Mouse (Mus musculus) neural tube, embryonic 15.5 days (tissue): ENCODE measurements at regions not wholly inside any gene's neighbourhood (a gene's known extent, or its start where the extent isn't known, plus 50 kb on each side); places are given as distances from the start of the nearest gene placed in this dataset.
"Not testable (repeated sequence)": the region's sequence is repeated elsewhere in the genome, so short reads cannot be mapped to it uniquely, and the experiment has no call there.

Source experiments
- ATAC-seq: fragments of 200-750 bp; cut with Nextera tagmentation; 2 replicates; pipeline ENCODE4 v1.8.0; 2017; ENCODE audit warnings: mild to moderate bottlenecking, moderate TSS enrichment, moderate library complexity; ENCODE audit not compliant: low FRiP score
- H3K27ac ChIP-seq: fragments of 300-500 bp; sonication (generic); replicated peaks from 2 replicates; pipeline ENCODE4 v1.5.1; 2015; ENCODE audit warnings: mild to moderate bottlenecking, inconsistent platforms
- H3K27me3 ChIP-seq: fragments of 300-500 bp; sonication (generic); replicated peaks from 2 replicates; pipeline ENCODE4 v1.6.1; 2015; ENCODE audit warnings: inconsistent platforms
- H3K36me3 ChIP-seq: fragments of 300-500 bp; sonication (generic); 2 replicates; pipeline ENCODE4 v1.6.1; 2015; ENCODE audit warnings: inconsistent platforms
- H3K4me1 ChIP-seq: fragments of 300-500 bp; sonication (generic); 2 replicates; pipeline ENCODE4 v1.6.1; 2015; ENCODE audit warnings: inconsistent platforms
- H3K4me2 ChIP-seq: fragments of 300-500 bp; sonication (generic); 2 replicates; pipeline ENCODE4 v1.6.1; 2015; ENCODE audit warnings: inconsistent platforms, mild to moderate bottlenecking, moderate library complexity
- H3K4me3 ChIP-seq: fragments of 300-500 bp; sonication (generic); replicated peaks from 2 replicates; pipeline ENCODE4 v1.5.1; 2015; ENCODE audit warnings: mild to moderate bottlenecking, inconsistent platforms
- H3K9ac ChIP-seq: fragments of 300-500 bp; sonication (generic); replicated peaks from 2 replicates; pipeline ENCODE4 v1.6.1; 2015; ENCODE audit warnings: mild to moderate bottlenecking, inconsistent platforms
- H3K9me3 ChIP-seq: fragments of 300-500 bp; sonication (generic); replicated peaks from 2 replicates; pipeline ENCODE4 v1.6.1; 2016; ENCODE audit warnings: inconsistent platforms
- WGBS: fragments of 180-500 bp; shearing (Covaris S2); methylation state at CpG from one replicate; pipeline ENCODE4 v1.1.7; 2015; ENCODE audit warnings: mixed read lengths; 5-methylcytosine and 5-hydroxymethylcytosine counted together

DNA sequence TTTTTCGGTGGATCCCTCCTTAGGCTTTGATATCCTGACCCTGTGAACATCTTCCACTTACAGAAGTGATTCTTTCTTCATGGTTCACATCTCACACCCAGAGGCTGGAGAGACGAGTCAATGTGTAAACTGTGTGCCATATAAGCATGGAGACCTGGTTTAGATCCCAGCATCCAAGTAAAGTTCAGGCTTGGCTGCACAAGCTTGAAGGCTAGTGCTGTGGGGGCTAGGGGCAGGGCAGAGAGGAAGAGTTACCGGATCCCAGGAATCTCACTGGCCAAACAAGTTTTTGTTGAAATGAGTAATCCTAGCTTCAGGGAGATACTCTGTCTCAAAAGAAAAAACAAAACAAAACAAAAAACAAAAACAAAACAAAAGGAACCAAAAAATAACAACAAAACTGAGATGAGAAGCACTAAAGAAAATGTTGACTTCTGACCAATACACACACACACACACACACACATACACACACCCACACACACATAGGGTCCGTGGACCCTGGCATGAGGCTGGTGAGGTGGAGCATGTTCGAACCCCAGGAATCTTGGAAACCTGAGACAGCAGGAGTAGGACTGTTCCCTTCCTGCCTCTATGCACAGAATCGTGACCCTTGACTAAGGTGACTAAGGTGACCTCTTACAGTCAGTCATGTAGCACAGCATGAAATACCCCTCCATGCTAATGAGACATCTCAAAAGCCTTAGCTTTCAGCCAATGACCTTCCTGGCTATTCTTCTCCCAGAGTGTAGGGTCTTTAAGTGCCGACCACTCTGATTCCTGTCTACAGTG is 55.2 kb downstream of the Gm12728 start:
- Histone ChIP-seq H3K4me2 (no peak overlapping the region), H3K27ac (no peak overlapping the region), H3K36me3 (no peaks in the 10 kb centered on the region), H3K4me1 (no peaks in the 10 kb centered on the region), H3K4me3 (no peak overlapping the region), H3K27me3 (no peaks in the 10 kb centered on the region), H3K9ac (no peak overlapping the region), H3K9me3 (no peaks in the 10 kb centered on the region)
- 86% methylated on average over 7 of the region's 7 CpGs for WGBS
- ATAC-seq, result no peak

DNA sequence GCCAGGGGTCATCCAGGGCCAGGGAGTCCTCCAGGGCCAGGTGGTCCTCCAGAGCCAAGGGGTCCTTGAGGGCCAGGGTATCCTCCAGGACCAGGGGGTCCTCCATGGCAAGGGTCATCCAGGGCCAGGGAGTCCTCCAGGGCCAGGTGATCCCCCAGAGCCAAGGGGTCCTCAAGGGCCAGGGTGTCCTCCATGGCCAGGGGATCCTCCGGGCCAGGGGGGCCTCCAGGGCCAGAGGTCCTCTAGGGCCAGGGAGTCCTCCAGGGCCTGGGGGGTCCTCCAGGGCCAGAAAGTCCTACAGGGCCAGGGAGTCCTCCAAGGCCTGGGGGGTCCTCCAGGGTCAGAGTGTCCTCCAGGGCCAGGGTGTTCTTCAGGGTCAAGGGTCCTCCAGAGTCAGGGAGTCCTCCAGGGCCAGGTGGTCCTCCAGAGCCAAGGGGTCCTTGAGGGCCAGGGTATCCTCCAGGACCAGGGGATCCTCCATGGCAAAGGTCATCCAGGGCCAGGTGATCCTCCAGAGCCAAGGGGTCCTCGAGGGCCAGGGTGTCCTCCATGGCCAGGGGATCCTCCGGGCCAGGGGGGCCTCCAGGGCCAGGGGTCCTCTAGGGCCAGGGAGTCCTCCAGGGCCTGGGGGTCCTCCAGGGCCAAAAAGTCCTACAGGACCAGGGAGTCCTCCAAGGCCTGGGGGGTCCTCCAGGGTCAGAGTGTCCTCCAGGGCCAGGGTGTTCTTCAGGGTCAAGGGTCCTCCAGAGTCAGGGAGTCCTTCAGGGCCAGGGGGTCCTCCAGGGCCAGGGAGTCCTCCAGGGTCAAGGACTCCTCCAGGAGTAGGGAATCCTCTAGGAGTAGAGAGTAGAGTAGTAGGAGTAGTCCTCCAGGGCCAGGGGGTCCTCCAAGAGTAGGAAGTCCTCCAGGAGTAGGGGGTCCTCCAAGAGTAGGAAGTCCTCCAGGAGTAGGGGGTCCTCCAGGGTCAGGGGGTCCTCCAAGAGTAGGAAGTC is 56.6 kb downstream of the Gm12728 start:
- not testable (repeated sequence) for H3K9me3 ChIP-seq, H3K27me3 ChIP-seq, H3K9ac ChIP-seq, H3K36me3 ChIP-seq, ATAC-seq, H3K4me2 ChIP-seq, H3K4me1 ChIP-seq, H3K4me3 ChIP-seq, H3K27ac ChIP-seq
- 98% methylated on average over 3 of the region's 3 CpGs for WGBS

DNA sequence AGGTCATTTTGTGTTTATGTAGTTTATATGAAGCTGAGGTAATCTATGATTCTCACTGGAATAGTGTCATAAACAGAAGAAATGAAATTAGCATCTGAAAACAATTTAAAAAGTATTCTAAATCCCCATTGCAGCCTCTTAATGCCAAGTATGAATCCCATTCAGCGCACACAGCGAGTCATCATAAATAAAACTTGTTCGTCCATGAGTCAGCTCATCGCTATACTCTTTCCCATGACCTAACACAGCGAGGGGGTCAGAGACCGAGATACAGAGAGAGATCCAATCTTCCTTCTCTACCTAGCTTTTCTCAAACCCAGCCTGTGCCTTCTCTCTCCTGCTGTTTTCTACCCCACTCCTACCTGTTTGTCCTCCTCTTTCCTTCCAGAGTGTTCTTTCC is 63.4 kb downstream of the Gm12728 start:
- no peaks in the 10 kb centered on the region for H3K9me3 ChIP-seq
- ATAC-seq, result no peak
- no peak overlapping the region for H3K27ac ChIP-seq
- H3K36me3 ChIP-seq, result no peaks in the 10 kb centered on the region
- H3K27me3 ChIP-seq, result no peaks in the 10 kb centered on the region
- no peaks in the 10 kb centered on the region for H3K4me1 ChIP-seq
- H3K9ac ChIP-seq, result no peak overlapping the region
- no peak overlapping the region for H3K4me3 ChIP-seq
- 82% methylated on average over 6 of the region's 6 CpGs for WGBS
- no peak overlapping the region for H3K4me2 ChIP-seq

DNA sequence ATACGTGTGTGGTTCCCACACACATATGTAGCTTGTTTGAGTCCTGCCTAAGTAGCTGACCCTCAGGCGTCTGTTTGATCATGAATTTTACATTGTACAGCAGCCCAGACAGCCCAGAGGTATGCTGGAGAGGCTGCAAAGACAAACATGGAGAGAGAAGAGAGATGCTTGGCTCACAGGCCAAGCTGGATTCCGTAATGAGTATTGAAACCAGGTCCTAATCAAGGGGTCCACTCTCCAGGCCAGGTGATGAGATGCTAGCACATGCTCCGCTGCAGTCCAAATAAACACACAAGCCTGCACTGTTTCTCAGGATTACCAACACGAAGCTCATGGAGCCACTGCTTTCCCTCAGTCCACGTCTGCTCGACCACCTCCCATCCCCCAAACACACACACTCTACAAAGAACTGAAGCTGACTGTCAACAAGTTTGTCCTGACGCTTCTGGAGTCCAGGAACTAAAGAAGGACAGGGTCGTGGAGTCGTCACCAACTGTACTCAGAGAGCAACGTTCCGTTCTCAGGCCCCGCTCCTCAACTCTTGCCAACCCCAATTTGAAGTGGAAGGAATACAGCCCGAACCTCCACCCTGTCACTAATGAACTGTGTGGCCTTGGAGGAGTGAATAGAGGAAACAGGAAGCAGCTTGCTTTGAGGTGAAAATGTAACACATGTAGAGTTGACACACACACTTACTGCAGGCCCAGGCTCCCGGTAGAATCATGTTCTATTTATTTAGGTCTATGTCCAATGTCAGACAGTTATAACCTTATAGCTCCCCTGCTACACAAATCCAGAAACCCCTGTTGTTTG is 69.6 kb downstream of the Gm12728 start:
- Histone ChIP-seq H3K4me3 (no peak overlapping the region), H3K27me3 (no peaks in the 10 kb centered on the region), H3K27ac (no peak overlapping the region), H3K9ac (no peak overlapping the region), H3K4me1 (no peaks in the 10 kb centered on the region), H3K36me3 (no peaks in the 10 kb centered on the region), H3K4me2 (no peak overlapping the region), H3K9me3 (no peaks in the 10 kb centered on the region)
- WGBS, result 92% methylated on average over 15 of the region's 15 CpGs
- ATAC-seq, result no peak

DNA sequence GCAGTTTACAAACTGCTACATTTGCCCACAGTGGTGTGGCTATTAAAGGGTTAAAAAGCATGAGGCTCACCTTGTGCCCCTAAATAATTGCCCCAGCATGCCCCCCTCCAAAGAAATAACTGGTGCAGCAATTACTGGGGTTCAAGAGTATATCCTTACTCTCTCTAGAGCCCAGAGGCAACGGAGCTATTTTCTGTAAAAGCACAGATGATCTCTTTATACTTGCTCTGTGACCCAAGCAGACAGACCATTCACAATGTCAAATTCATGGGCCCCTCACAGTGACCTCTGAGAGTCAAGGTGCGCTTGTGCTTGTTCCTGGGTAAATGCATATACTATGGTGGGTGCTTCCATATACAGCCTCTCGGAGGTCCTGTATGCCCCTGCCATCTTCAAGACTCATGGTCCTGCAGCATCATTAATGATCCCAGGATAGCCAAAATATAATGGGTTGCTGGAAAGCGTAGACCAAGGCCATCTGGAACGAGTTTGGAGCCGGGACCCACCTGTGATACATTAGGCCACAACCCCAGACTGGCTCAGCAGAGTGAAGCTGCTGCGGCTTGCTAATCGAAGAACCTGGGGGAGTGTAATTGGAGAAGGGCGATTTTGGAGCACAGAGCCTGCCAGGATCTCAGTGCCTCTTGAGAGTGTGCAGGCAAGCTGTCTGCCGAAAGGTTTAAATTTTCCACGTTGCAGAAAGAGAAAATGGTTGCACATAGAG is 71.4 kb downstream of the Gm12728 start:
- 78% methylated on average over 11 of the region's 11 CpGs for WGBS
- no peaks in the 10 kb centered on the region for H3K9me3 ChIP-seq
- H3K27me3 ChIP-seq, result no peaks in the 10 kb centered on the region
- no peaks in the 10 kb centered on the region for H3K4me1 ChIP-seq
- H3K4me2 ChIP-seq, result no peak overlapping the region
- no peak overlapping the region for H3K27ac ChIP-seq
- H3K36me3 ChIP-seq, result no peaks in the 10 kb centered on the region
- no peak overlapping the region for H3K9ac ChIP-seq
- no peak overlapping the region for H3K4me3 ChIP-seq
- no peak for ATAC-seq

DNA sequence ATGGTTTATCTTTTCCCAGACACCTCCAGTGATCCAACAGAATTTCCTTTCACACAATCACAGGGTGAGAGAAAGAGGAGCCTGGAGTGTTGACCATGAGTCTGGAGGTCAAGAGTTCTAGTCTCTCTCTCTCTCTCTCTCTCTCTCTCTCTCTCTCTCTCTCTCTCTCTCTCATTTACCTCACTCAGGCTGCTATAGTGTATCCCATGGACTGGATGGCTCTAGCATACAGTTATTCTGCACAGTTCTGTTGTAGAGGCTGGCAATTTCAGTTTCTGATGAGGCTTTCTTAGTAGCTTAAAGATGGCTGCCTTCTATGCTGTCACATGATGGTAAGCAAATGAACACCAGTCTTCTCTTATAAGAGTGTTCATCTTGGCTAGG is 72.0 kb downstream of the Gm12728 start:
- Histone ChIP-seq H3K4me2 (no peak overlapping the region), H3K4me1 (no peaks in the 10 kb centered on the region), H3K36me3 (no peaks in the 10 kb centered on the region), H3K9me3 (no peaks in the 10 kb centered on the region), H3K27me3 (no peaks in the 10 kb centered on the region), H3K4me3 (no peak overlapping the region), H3K9ac (no peak overlapping the region), H3K27ac (no peak overlapping the region)
- ATAC-seq, result no peak

DNA sequence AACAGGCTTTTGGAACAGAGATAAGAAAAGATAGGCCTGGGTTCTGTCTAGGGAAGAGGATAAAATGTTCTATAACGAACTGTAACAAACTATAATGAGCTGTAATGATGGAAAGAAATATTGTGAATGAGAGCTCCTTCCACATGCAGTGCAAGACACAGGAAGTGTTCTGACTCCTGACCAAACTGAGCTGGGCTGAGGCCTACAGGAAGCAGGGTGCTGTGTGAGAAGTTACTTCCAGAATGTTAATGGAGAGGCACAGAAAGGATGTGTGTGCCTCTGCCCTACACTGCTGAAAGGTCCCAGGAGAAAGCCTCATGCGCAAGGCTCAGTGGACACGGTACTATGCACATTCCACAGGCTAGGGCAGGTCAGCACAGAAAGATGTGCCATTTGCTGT is 80.8 kb downstream of the Gm12728 start:
- Histone ChIP-seq H3K9me3 (no peaks in the 10 kb centered on the region), H3K4me3 (no peak overlapping the region)
- no peak for ATAC-seq

DNA sequence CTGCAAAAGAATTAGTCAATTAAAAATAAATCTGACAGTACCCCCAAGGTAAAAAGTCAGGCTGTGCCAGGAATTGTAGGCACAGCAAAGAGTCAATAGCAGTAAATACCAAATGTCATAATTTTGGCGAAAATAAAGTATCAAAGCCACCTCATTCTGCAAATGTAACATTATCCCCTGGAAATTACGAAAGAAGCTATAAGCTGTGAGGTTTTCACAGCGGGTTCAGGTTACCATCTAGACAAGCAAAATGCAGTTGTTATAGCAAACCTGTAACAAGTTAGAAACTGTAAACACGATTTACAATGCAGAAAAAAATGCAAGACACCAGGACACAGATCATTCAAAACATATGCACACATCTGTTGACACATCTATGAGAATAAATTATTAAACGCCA is 87.6 kb downstream of the Gm12728 start:
- H3K9ac ChIP-seq, result no peak overlapping the region
- 87% methylated on average over 5 of the region's 5 CpGs for WGBS
- no peak for ATAC-seq
- H3K4me2 ChIP-seq, result no peak overlapping the region
- H3K27me3 ChIP-seq, result no peaks in the 10 kb centered on the region
- no peak overlapping the region for H3K27ac ChIP-seq
- no peaks in the 10 kb centered on the region for H3K36me3 ChIP-seq
- no peaks in the 10 kb centered on the region for H3K4me1 ChIP-seq
- no peaks in the 10 kb centered on the region for H3K9me3 ChIP-seq
- H3K4me3 ChIP-seq, result no peak overlapping the region

More for the DNA sequence above, 80.8 kb downstream of the Gm12728 start:
- H3K27ac ChIP-seq, result no peak overlapping the region
- whole genome bisulfite sequencing, result 83% methylated on average over 3 of the region's 3 CpGs
- H3K4me1 ChIP-seq, result no peaks in the 10 kb centered on the region
- no peaks in the 10 kb centered on the region for H3K27me3 ChIP-seq
- no peaks in the 10 kb centered on the region for H3K36me3 ChIP-seq
- no peak overlapping the region for H3K9ac ChIP-seq
- H3K4me2 ChIP-seq, result no peak overlapping the region

DNA sequence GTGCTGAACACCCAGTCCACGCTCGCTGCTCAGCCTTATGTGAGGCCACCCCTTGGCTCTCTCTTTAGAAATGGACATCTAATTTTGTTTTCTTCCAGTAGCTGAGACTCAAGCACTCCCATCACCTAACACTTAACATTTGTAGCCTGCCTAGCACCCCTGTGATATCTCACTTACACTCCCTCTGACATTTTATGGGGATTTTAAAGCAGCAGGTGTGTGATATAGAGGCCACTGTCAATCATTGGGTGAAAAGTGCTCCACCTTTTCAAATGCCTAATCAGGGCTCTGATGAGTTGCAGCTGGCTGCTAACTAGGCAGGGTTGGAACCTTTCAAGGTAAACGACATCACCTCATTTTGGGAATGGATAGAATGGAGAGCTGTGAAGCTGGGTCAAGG is 90.2 kb downstream of the Gm12728 start:
- no peaks in the 10 kb centered on the region for H3K9me3 ChIP-seq
- ATAC-seq, result no peak
- no peak overlapping the region for H3K9ac ChIP-seq
- no peak overlapping the region for H3K27ac ChIP-seq
- H3K4me1 ChIP-seq, result no peaks in the 10 kb centered on the region
- no peak overlapping the region for H3K4me3 ChIP-seq
- WGBS, result 82% methylated on average over 3 of the region's 3 CpGs
- H3K36me3 ChIP-seq, result no peaks in the 10 kb centered on the region
- no peak overlapping the region for H3K4me2 ChIP-seq
- H3K27me3 ChIP-seq, result no peaks in the 10 kb centered on the region

DNA sequence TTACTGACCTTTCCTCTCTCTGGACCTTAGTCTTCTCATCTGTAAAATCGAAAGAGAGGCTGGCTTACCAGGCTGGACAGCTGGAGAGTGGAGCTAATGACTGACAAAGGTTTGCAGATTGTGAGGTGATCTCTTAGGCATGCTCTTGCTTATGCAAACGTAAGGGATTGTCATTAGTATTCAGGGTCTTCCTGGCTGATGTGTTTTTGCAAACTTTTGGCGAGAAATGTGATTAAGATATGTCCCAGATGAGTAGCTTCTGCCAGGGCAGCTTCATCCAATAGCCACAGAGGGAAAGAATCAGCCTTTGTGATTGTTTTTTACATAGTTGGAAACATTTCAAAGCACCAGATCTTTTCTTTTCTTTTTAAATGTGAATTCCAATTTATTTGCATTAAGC is 95.1 kb downstream of the Gm12728 start:
- Histone ChIP-seq H3K27ac (no peak overlapping the region), H3K9me3 (no peaks in the 10 kb centered on the region), H3K27me3 (no peaks in the 10 kb centered on the region), H3K36me3 (no peaks in the 10 kb centered on the region), H3K4me3 (no peak overlapping the region), H3K4me1 (no peaks in the 10 kb centered on the region), H3K4me2 (no peak overlapping the region), H3K9ac (no peak overlapping the region)
- no peak for ATAC-seq
- 60% methylated on average over 3 of the region's 3 CpGs for WGBS

DNA sequence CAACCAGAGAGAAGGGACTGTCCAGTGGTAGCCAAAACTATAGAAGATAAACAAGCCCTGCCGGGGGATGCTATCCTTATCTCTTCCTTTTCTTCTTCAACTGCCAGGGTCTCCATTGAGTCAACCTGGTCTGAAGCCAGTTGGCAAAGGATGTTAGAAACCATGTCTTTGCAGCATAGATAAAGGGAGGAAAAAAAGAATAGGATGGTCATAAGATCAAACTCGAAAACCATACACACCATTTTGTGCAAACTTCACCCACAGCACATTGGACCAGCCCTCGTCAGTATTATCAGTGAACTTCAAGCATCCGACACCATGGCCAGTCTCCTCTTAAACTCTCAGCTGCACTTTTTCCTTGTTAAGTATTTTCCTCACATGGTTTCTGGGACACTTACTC is 101.8 kb downstream of the Gm12728 start:
- WGBS, result 91% methylated on average over 4 of the region's 4 CpGs
- Histone ChIP-seq H3K4me2 (no peak overlapping the region), H3K27ac (no peak overlapping the region), H3K27me3 (no peaks in the 10 kb centered on the region), H3K9me3 (no peaks in the 10 kb centered on the region), H3K36me3 (no peaks in the 10 kb centered on the region), H3K4me1 (no peaks in the 10 kb centered on the region), H3K9ac (no peak overlapping the region), H3K4me3 (no peak overlapping the region)
- no peak for ATAC-seq
